Mouse (Mus musculus) neural tube, embryonic 15.5 days (tissue): ENCODE data around the gene Kxd1. TPM values are rescaled to one million over a fixed set of nuclear protein-coding genes. Genes with fewer than 3 reads are reported as not detected.
A peak's percentile ranks its signal among the peaks of the same experiment; 100 is the strongest.

ENCODE experiments used
- ATAC-seq: fragments of 200-750 bp; cut with Nextera tagmentation; 2 replicates; pipeline ENCODE4 v1.8.0; 2017; ENCODE audit warnings: mild to moderate bottlenecking, moderate TSS enrichment, moderate library complexity; ENCODE audit not compliant: low FRiP score
- H3K27ac ChIP-seq: fragments of 300-500 bp; sonication (generic); replicated peaks from 2 replicates; pipeline ENCODE4 v1.5.1; 2015; ENCODE audit warnings: mild to moderate bottlenecking, inconsistent platforms
- H3K27me3 ChIP-seq: fragments of 300-500 bp; sonication (generic); replicated peaks from 2 replicates; pipeline ENCODE4 v1.6.1; 2015; ENCODE audit warnings: inconsistent platforms
- H3K36me3 ChIP-seq: fragments of 300-500 bp; sonication (generic); 2 replicates; pipeline ENCODE4 v1.6.1; 2015; ENCODE audit warnings: inconsistent platforms
- H3K4me1 ChIP-seq: fragments of 300-500 bp; sonication (generic); 2 replicates; pipeline ENCODE4 v1.6.1; 2015; ENCODE audit warnings: inconsistent platforms
- H3K4me2 ChIP-seq: fragments of 300-500 bp; sonication (generic); 2 replicates; pipeline ENCODE4 v1.6.1; 2015; ENCODE audit warnings: inconsistent platforms, mild to moderate bottlenecking, moderate library complexity
- H3K4me3 ChIP-seq: fragments of 300-500 bp; sonication (generic); replicated peaks from 2 replicates; pipeline ENCODE4 v1.5.1; 2015; ENCODE audit warnings: mild to moderate bottlenecking, inconsistent platforms
- H3K9ac ChIP-seq: fragments of 300-500 bp; sonication (generic); replicated peaks from 2 replicates; pipeline ENCODE4 v1.6.1; 2015; ENCODE audit warnings: mild to moderate bottlenecking, inconsistent platforms
- H3K9me3 ChIP-seq: fragments of 300-500 bp; sonication (generic); replicated peaks from 2 replicates; pipeline ENCODE4 v1.6.1; 2016; ENCODE audit warnings: inconsistent platforms
- WGBS: fragments of 180-500 bp; shearing (Covaris S2); methylation state at CpG from one replicate; pipeline ENCODE4 v1.1.7; 2015; ENCODE audit warnings: mixed read lengths; 5-methylcytosine and 5-hydroxymethylcytosine counted together
- polyA plus RNA-seq: library from polyadenylated mRNA; unstranded; fragments of >200 nt; fragmentation: Nextera tagmentation; extraction: Ambion mirVana; gene quantifications from 2 replicates; pipeline ENCODE4 v1.2.1, GENCODE M21; 2015

The Kxd1 gene
- polyA plus RNA-seq, 1 experiment from 2014 or later: 44.4 TPM

- WGBS: 39% methylated on average over 4 of the region's 4 CpGs
- no peaks in the 10 kb centered on the region for H3K9me3 ChIP-seq
- H3K27ac ChIP-seq: no peak overlapping the region
- no peaks in the 10 kb centered on the region for H3K27me3 ChIP-seq
- no peak overlapping the region for H3K4me3 ChIP-seq
- no peaks in the 10 kb centered on the region for H3K36me3 ChIP-seq
- no peak overlapping the region for H3K9ac ChIP-seq
- ATAC-seq: no peak
- H3K4me2 ChIP-seq: no peak overlapping the region
- peaks cover 34% of the 10 kb centered on the region for H3K4me1 ChIP-seq
Observed at GRCm38 (mm10) chr8:70463306-70463705, 64.5 kb downstream of the Kxd1 start.

GRCm38 (mm10) chr8:70462516-70462813 lies 65.3 kb downstream of the Kxd1 start:
- H3K27ac ChIP-seq: no peak overlapping the region
- no peak for ATAC-seq
- no peak overlapping the region for H3K4me3 ChIP-seq
- no peak overlapping the region for H3K4me2 ChIP-seq
- 83% methylated on average over 8 of the region's 8 CpGs for WGBS
- H3K9ac ChIP-seq: no peak overlapping the region
- H3K9me3 ChIP-seq: no peaks in the 10 kb centered on the region
- H3K27me3 ChIP-seq: no peaks in the 10 kb centered on the region
- peaks cover 27% of the 10 kb centered on the region for H3K4me1 ChIP-seq
- H3K36me3 ChIP-seq: no peaks in the 10 kb centered on the region

GRCm38 (mm10) chr8:70461765-70462515 lies 65.8 kb downstream of the Kxd1 start:
- Histone ChIP-seq H3K9ac (peak overlapping the region; percentile 0; the same call in 1 of the 2 replicates), H3K27me3 (no peaks in the 10 kb centered on the region), H3K4me3 (no peak overlapping the region), H3K36me3 (no peaks in the 10 kb centered on the region), H3K4me1 (peaks cover 22% of the 10 kb centered on the region), H3K4me2 (no peak overlapping the region), H3K27ac (no peak overlapping the region), H3K9me3 (no peaks in the 10 kb centered on the region)
- 91% methylated on average over 16 of the region's 16 CpGs for WGBS
- ATAC-seq: 0 out of 2 replicates have a peak, but pooled peaks have one; percentile 18

GRCm38 (mm10) chr8:70460606-70461005 lies 67.2 kb downstream of the Kxd1 start:
- Histone ChIP-seq H3K27ac (no peak overlapping the region), H3K9me3 (no peaks in the 10 kb centered on the region), H3K9ac (no peak overlapping the region), H3K27me3 (no peaks in the 10 kb centered on the region), H3K4me2 (no peak overlapping the region), H3K4me1 (peaks cover 15% of the 10 kb centered on the region), H3K36me3 (no peaks in the 10 kb centered on the region), H3K4me3 (no peak overlapping the region)
- ATAC-seq: no peak
- 71% methylated on average over 9 of the region's 9 CpGs for WGBS

GRCm38 (mm10) chr8:70460199-70460598 lies 67.6 kb downstream of the Kxd1 start:
- peaks cover 15% of the 10 kb centered on the region for H3K4me1 ChIP-seq
- no peak overlapping the region for H3K4me3 ChIP-seq
- H3K9me3 ChIP-seq: no peaks in the 10 kb centered on the region
- ATAC-seq: no peak
- no peaks in the 10 kb centered on the region for H3K27me3 ChIP-seq
- 90% methylated on average over 5 of the region's 5 CpGs for WGBS
- no peak overlapping the region for H3K27ac ChIP-seq
- H3K4me2 ChIP-seq: no peak overlapping the region
- H3K36me3 ChIP-seq: no peaks in the 10 kb centered on the region
- no peak overlapping the region for H3K9ac ChIP-seq

- H3K4me1 ChIP-seq: peaks cover 15% of the 10 kb centered on the region
- no peaks in the 10 kb centered on the region for H3K36me3 ChIP-seq
- no peak overlapping the region for H3K4me2 ChIP-seq
- no peak overlapping the region for H3K27ac ChIP-seq
- no peak overlapping the region for H3K4me3 ChIP-seq
- 97% methylated on average over 2 of the region's 2 CpGs for WGBS
- H3K9me3 ChIP-seq: no peaks in the 10 kb centered on the region
- no peak overlapping the region for H3K9ac ChIP-seq
- ATAC-seq: no peak
- H3K27me3 ChIP-seq: no peaks in the 10 kb centered on the region
Observed at GRCm38 (mm10) chr8:70459636-70460035, 68.1 kb downstream of the Kxd1 start.

- WGBS: 84% methylated on average over 3 of the region's 3 CpGs
- ATAC-seq: no peak
- no peaks in the 10 kb centered on the region for H3K27me3 ChIP-seq
Observed at GRCm38 (mm10) chr8:70458462-70458861, 69.3 kb downstream of the Kxd1 start.

More at GRCm38 (mm10) chr8:70458462-70458861, 69.3 kb downstream of the Kxd1 start:
- Histone ChIP-seq H3K9ac (no peak overlapping the region), H3K9me3 (no peaks in the 10 kb centered on the region), H3K4me1 (peaks cover 11% of the 10 kb centered on the region), H3K27ac (no peak overlapping the region), H3K4me2 (no peak overlapping the region), H3K36me3 (no peaks in the 10 kb centered on the region), H3K4me3 (no peak overlapping the region)

Other genes with a start within 250 kb of the Kxd1 start
- 22.7 and 30.1 TPM in 2 replicates for gene Homer3, start 245.1 kb downstream of the Kxd1 start, polyA plus RNA-seq
- 42.2 and 46.7 TPM in 2 replicates for gene Ddx49, start 225.5 kb downstream of the Kxd1 start, polyA plus RNA-seq
- gene Cope, start 225.4 kb downstream of the Kxd1 start, polyA plus RNA-seq: 299 and 314 TPM in 2 replicates
- 35.5 and 42.4 TPM in 2 replicates for gene Cers1, start 212.2 kb downstream of the Kxd1 start, polyA plus RNA-seq
- gene Gdf1, start 198.1 kb downstream of the Kxd1 start, polyA plus RNA-seq: 7.9 and 9.8 TPM in 2 replicates
- gene Upf1, start 174.7 kb downstream of the Kxd1 start, polyA plus RNA-seq: 11.8 and 12.6 TPM in 2 replicates
- gene Comp, start 154.4 kb downstream of the Kxd1 start, polyA plus RNA-seq: 3.1 and 6.4 TPM in 2 replicates
- 44.9 and 45.6 TPM in 2 replicates for gene Crtc1, start 88.4 kb downstream of the Kxd1 start, polyA plus RNA-seq
- gene Klhl26, start 51.0 kb downstream of the Kxd1 start, polyA plus RNA-seq: 33.3 and 35.0 TPM in 2 replicates
- 153 and 188 TPM in 2 replicates for gene Tmem59l, start 40.6 kb downstream of the Kxd1 start, polyA plus RNA-seq
- gene Crlf1, start 34.8 kb downstream of the Kxd1 start, polyA plus RNA-seq: 7.9 and 8.7 TPM in 2 replicates
- 165 and 181 TPM in 2 replicates for gene Rex1bd, start 21.2 kb downstream of the Kxd1 start, polyA plus RNA-seq
- 653 and 714 TPM in 2 replicates for gene Uba52, start 17.2 kb downstream of the Kxd1 start, polyA plus RNA-seq
- gene Fkbp8, start 232 bp downstream of the Kxd1 start, polyA plus RNA-seq: 381 and 389 TPM in 2 replicates
- gene Ell, start 11.5 kb upstream of the Kxd1 start, polyA plus RNA-seq: 14.7 and 19.2 TPM in 2 replicates
- gene Isyna1, start 66.4 kb upstream of the Kxd1 start, polyA plus RNA-seq: 137 and 142 TPM in 2 replicates
- gene Ssbp4, start 80.9 kb upstream of the Kxd1 start, polyA plus RNA-seq: 170 and 175 TPM in 2 replicates
- 1.5 and 2.6 TPM in 2 replicates for gene Lrrc25, start 88.2 kb upstream of the Kxd1 start, polyA plus RNA-seq
- 0.22 TPM in 2 replicates for gene Gdf15, start 104.5 kb upstream of the Kxd1 start, polyA plus RNA-seq
- gene Pgpep1, start 132.4 kb upstream of the Kxd1 start, polyA plus RNA-seq: 78.6 TPM in 2 replicates
- 191 and 206 TPM in 2 replicates for gene Lsm4, start 145.3 kb upstream of the Kxd1 start, polyA plus RNA-seq
- gene Jund, start 171.0 kb upstream of the Kxd1 start, polyA plus RNA-seq: 73.7 and 82.7 TPM in 2 replicates
- 0.04 and 0.09 TPM in 2 replicates for gene Iqcn, start 175.5 kb upstream of the Kxd1 start, polyA plus RNA-seq
- gene Gm3336, start 190.6 kb upstream of the Kxd1 start, polyA plus RNA-seq: not detected in 2 replicates
- gene Pde4c, start 195.8 kb upstream of the Kxd1 start, polyA plus RNA-seq: 0.17 and 0.40 TPM in 2 replicates
- 536 and 627 TPM in 2 replicates for gene Rab3a, start 226.7 kb upstream of the Kxd1 start, polyA plus RNA-seq
- gene Mpv17l2, start 233.0 kb upstream of the Kxd1 start, polyA plus RNA-seq: 40.5 and 43.5 TPM in 2 replicates
- gene Pik3r2, start 248.8 kb upstream of the Kxd1 start, polyA plus RNA-seq: 97.5 and 102 TPM in 2 replicates